Mouse (Mus musculus): ENCODE measurements around the gene Pcdh8.

- TF ChIP-seq POLR2A (IDR thresholded peaks at IDR 0.05; ENCODE audit: borderline replicate concordance, extremely low read depth, low read depth, low read length) = no peak
- no peak for TF ChIP-seq CTCF (IDR thresholded peaks at IDR 0.05; ENCODE audit: insufficient read depth, low read length)
Measured at GRCm38 (mm10) chr14:79788656-79789204, 17.6 kb upstream of the Pcdh8 start.
